Mouse (Mus musculus): ENCODE measurements at regions not wholly inside any gene's neighbourhood (a gene's known extent, or its start where the extent isn't known, plus 50 kb on each side); places are given as distances from the start of the nearest gene placed in this dataset.

- Histone ChIP-seq H3K27me3 (ENCODE audit: control insufficient read depth, insufficient read depth, low read length) (no peaks in the 10 kb centered on the region), H3K27ac (ENCODE audit: insufficient read depth, low read depth, low read length) (no peak overlapping the region), H3K4me1 (ENCODE audit: control insufficient read depth, insufficient read depth, insufficient read length, low read length) (peaks cover 2% of the 10 kb centered on the region; the same call in 1 of the 2 replicates), H3K36me3 (ENCODE audit: control insufficient read depth, insufficient read depth, low read length) (no peaks in the 10 kb centered on the region), H3K4me3 (ENCODE audit: low read depth, low read length) (no peak overlapping the region)
- WGBS: 65% methylated on average over 2 of the region's 2 CpGs
- no peak for TF ChIP-seq CTCF (IDR thresholded peaks at IDR 0.05; ENCODE audit: extremely low read depth, insufficient read length, insufficient replicate concordance, low read depth, low read length)
- TF ChIP-seq POLR2A (IDR thresholded peaks at IDR 0.05; ENCODE audit: low read depth, low read length): no peak
Measured at GRCm38 (mm10) chr3:121618561-121618960, 52.0 kb upstream of the 4930432M17Rik start.

GRCm38 (mm10) chr3:121618161-121618560 lies 52.4 kb upstream of the 4930432M17Rik start:
- Histone ChIP-seq H3K27ac (ENCODE audit: insufficient read depth, low read depth, low read length) (no peak overlapping the region), H3K36me3 (ENCODE audit: control insufficient read depth, insufficient read depth, low read length) (no peaks in the 10 kb centered on the region), H3K4me3 (ENCODE audit: low read depth, low read length) (no peak overlapping the region), H3K4me1 (ENCODE audit: control insufficient read depth, insufficient read depth, insufficient read length, low read length) (peaks cover under 1% of the 10 kb centered on the region; the same call in 1 of the 2 replicates), H3K27me3 (ENCODE audit: control insufficient read depth, insufficient read depth, low read length) (no peaks in the 10 kb centered on the region)
- TF ChIP-seq CTCF (IDR thresholded peaks at IDR 0.05; ENCODE audit: extremely low read depth, insufficient read length, insufficient replicate concordance, low read depth, low read length) (no peak), POLR2A (IDR thresholded peaks at IDR 0.05; ENCODE audit: low read depth, low read length) (no peak)
- WGBS: 80% methylated on average over 2 of the region's 2 CpGs

DNA sequence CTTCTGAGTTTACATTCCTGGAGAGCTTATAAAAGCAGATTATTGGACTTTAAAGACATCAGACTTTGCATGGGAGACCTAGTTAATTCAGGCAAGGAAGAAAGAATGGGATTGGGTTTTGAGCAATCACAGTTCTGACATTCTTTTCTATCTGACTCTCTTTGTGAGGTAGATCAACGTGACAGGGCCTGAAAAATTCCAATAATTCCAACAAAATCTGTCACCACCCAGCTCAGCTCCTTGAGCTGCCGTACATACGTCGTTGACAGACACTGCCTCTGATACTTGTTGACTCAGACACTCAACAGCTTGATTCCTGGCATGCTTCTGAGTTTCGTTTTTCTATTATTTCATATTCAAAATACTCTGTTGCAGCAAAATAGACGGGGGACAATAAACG lies 53.2 kb upstream of the 4930432M17Rik start:
- H3K27me3 ChIP-seq (ENCODE audit: control insufficient read depth, insufficient read depth, low read length): no peaks in the 10 kb centered on the region
- H3K27ac ChIP-seq (ENCODE audit: insufficient read depth, low read depth, low read length): no peak overlapping the region
- no peak overlapping the region for H3K4me3 ChIP-seq (ENCODE audit: low read depth, low read length)
- WGBS: 74% methylated on average over 7 of the region's 7 CpGs
- H3K4me1 ChIP-seq (ENCODE audit: control insufficient read depth, insufficient read depth, insufficient read length, low read length): no peaks in the 10 kb centered on the region
- H3K36me3 ChIP-seq (ENCODE audit: control insufficient read depth, insufficient read depth, low read length): no peaks in the 10 kb centered on the region
- TF ChIP-seq CTCF (IDR thresholded peaks at IDR 0.05; ENCODE audit: extremely low read depth, insufficient read length, insufficient replicate concordance, low read depth, low read length) (no peak), POLR2A (IDR thresholded peaks at IDR 0.05; ENCODE audit: low read depth, low read length) (no peak)

- Histone ChIP-seq H3K27ac (ENCODE audit: insufficient read depth, low read depth, low read length) (no peak overlapping the region), H3K4me1 (ENCODE audit: control insufficient read depth, insufficient read depth, insufficient read length, low read length) (no peaks in the 10 kb centered on the region), H3K36me3 (ENCODE audit: control insufficient read depth, insufficient read depth, low read length) (no peaks in the 10 kb centered on the region), H3K27me3 (ENCODE audit: control insufficient read depth, insufficient read depth, low read length) (no peaks in the 10 kb centered on the region), H3K4me3 (ENCODE audit: low read depth, low read length) (no peak overlapping the region)
- TF ChIP-seq POLR2A (IDR thresholded peaks at IDR 0.05; ENCODE audit: low read depth, low read length): no peak
- TF ChIP-seq CTCF (IDR thresholded peaks at IDR 0.05; ENCODE audit: extremely low read depth, insufficient read length, insufficient replicate concordance, low read depth, low read length): no peak
- WGBS: 89% methylated on average over 5 of the region's 5 CpGs
Measured at GRCm38 (mm10) chr3:121616075-121616474, 54.5 kb upstream of the 4930432M17Rik start.

DNA sequence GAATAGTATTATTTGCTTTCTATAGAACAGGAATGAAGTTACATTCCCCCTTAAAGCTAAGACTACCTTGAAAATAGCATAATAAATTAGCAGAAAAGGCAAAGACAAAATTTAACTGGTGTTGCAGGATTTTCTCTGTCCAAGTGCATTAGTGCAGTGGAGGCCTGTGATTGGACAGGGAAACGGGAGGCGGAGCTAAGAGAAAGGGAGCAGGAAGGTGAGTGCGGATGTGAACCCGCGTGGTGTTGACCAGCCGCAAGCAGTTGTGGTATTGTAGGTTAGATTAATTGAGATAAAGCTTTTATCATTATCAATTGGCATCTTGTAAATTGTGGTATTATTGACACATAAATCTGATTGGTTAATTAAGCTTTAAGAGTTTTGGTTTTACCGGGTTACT lies 55.8 kb upstream of the 4930432M17Rik start:
- WGBS: 84% methylated on average over 7 of the region's 7 CpGs
- Histone ChIP-seq H3K36me3 (ENCODE audit: control insufficient read depth, insufficient read depth, low read length) (no peaks in the 10 kb centered on the region), H3K4me1 (ENCODE audit: control insufficient read depth, insufficient read depth, insufficient read length, low read length) (no peaks in the 10 kb centered on the region), H3K27ac (ENCODE audit: insufficient read depth, low read depth, low read length) (no peak overlapping the region), H3K27me3 (ENCODE audit: control insufficient read depth, insufficient read depth, low read length) (no peaks in the 10 kb centered on the region), H3K4me3 (ENCODE audit: low read depth, low read length) (no peak overlapping the region)
- TF ChIP-seq CTCF (IDR thresholded peaks at IDR 0.05; ENCODE audit: extremely low read depth, insufficient read length, insufficient replicate concordance, low read depth, low read length) (no peak), POLR2A (IDR thresholded peaks at IDR 0.05; ENCODE audit: low read depth, low read length) (no peak)

DNA sequence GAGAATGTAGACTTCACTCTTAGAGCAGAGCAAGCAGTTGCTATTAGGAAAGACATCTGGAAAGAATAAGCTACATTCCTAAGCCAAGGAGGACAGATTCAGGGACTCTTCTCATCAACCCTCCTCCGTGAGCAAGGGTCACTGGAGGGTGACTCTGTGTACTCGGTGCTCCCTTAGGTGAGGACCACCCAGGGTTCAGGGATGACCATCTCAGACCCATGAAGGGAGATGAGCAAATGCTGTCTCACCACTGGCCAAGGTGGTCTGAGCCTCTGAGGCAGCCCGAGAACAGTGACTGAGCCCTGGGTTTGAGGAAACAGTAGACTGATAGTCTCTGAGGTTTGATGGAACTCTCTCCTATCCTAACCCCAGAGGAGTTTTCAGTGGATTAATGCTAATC lies 57.3 kb upstream of the 4930432M17Rik start:
- Histone ChIP-seq H3K36me3 (ENCODE audit: control insufficient read depth, insufficient read depth, low read length) (no peaks in the 10 kb centered on the region), H3K27ac (ENCODE audit: insufficient read depth, low read depth, low read length) (no peak overlapping the region), H3K27me3 (ENCODE audit: control insufficient read depth, insufficient read depth, low read length) (no peaks in the 10 kb centered on the region), H3K4me1 (ENCODE audit: control insufficient read depth, insufficient read depth, insufficient read length, low read length) (no peaks in the 10 kb centered on the region), H3K4me3 (ENCODE audit: low read depth, low read length) (no peak overlapping the region)
- no peak for TF ChIP-seq POLR2A (IDR thresholded peaks at IDR 0.05; ENCODE audit: low read depth, low read length)
- TF ChIP-seq CTCF (IDR thresholded peaks at IDR 0.05; ENCODE audit: extremely low read depth, insufficient read length, insufficient replicate concordance, low read depth, low read length): no peak
- WGBS: 89% methylated on average over 3 of the region's 3 CpGs

DNA sequence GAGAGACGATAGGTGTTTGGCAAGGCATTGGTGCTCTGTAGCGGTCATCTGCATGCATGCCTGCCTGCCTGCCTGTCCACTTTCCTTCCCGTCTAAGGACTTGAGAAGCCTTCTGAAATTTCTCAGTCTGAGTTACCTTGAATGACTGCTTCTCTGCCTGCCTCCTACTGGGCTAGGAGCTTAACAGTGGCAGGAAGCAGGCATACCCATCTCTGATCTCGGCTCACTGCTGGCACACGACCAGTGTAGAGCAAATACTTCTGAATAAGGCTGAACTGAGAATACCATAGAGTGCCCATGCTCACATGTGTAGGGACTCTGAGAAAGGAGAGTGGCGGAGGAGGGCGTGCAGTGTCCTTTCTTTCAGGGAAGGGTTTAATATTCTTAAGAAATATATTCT lies 60.7 kb upstream of the 4930432M17Rik start:
- H3K27me3 ChIP-seq (ENCODE audit: control insufficient read depth, insufficient read depth, low read length): no peaks in the 10 kb centered on the region
- H3K4me3 ChIP-seq (ENCODE audit: low read depth, low read length): no peak overlapping the region
- no peaks in the 10 kb centered on the region for H3K36me3 ChIP-seq (ENCODE audit: control insufficient read depth, insufficient read depth, low read length)
- no peak for TF ChIP-seq CTCF (IDR thresholded peaks at IDR 0.05; ENCODE audit: extremely low read depth, insufficient read length, insufficient replicate concordance, low read depth, low read length)
- 76% methylated on average over 7 of the region's 7 CpGs for WGBS
- H3K27ac ChIP-seq (ENCODE audit: insufficient read depth, low read depth, low read length): no peak overlapping the region
- no peaks in the 10 kb centered on the region for H3K4me1 ChIP-seq (ENCODE audit: control insufficient read depth, insufficient read depth, insufficient read length, low read length)

DNA sequence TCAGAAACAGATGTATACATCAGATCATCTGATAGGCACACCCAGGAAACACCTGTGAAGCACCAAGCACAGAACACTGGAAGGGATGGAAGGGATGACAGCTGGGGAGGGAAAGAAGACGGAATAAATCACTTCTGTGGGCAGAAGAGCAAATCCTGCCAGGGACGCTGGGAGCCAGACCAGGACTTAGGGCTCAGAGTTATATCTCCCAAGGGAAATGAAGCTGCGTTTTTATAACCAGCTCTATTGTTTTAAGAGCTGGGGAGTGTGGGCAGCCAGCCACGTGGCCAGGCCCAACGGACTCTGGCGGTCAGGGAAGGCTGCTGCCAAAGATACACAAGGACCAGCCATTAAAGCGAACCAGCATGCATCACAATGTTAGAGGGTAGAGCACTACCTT lies 61.5 kb upstream of the 4930432M17Rik start:
- Histone ChIP-seq H3K4me1 (ENCODE audit: control insufficient read depth, insufficient read depth, insufficient read length, low read length) (peaks cover 1% of the 10 kb centered on the region; the same call in 1 of the 2 replicates), H3K4me3 (ENCODE audit: low read depth, low read length) (no peak overlapping the region), H3K36me3 (ENCODE audit: control insufficient read depth, insufficient read depth, low read length) (no peaks in the 10 kb centered on the region), H3K27ac (ENCODE audit: insufficient read depth, low read depth, low read length) (no peak overlapping the region), H3K27me3 (ENCODE audit: control insufficient read depth, insufficient read depth, low read length) (no peaks in the 10 kb centered on the region)
- 39% methylated on average over 7 of the region's 7 CpGs for WGBS
- TF ChIP-seq CTCF (IDR thresholded peaks at IDR 0.05; ENCODE audit: extremely low read depth, insufficient read length, insufficient replicate concordance, low read depth, low read length) (no peak), POLR2A (IDR thresholded peaks at IDR 0.05; ENCODE audit: low read depth, low read length) (no peak)
